Mouse (Mus musculus): ENCODE measurements around the gene Rapgef3. TPM values are rescaled to one million over a fixed set of nuclear protein-coding genes. Genes with fewer than 3 reads are reported as not detected.
A peak's percentile ranks its signal among the peaks of the same experiment; 100 is the strongest.

Rapgef3 gene
- polyA plus RNA-seq, 1 experiment from 2014 or later = 6.2 TPM

GRCm38 (mm10) chr15:97780611-97781031, 12.8 kb upstream of the Rapgef3 start:
- H3K4me3 ChIP-seq (replicated peaks) = no peak overlapping the region
- peaks cover 17% of the 10 kb centered on the region for H3K4me1 ChIP-seq
- ATAC-seq (ENCODE audit: low FRiP score) = no peak
- H3K36me3 ChIP-seq (replicated peaks) = no peaks in the 10 kb centered on the region
- no peaks in the 10 kb centered on the region for H3K9me3 ChIP-seq
- H3K27ac ChIP-seq = no peak overlapping the region
- no peak overlapping the region for H3K9ac ChIP-seq
- peaks cover 30% of the 10 kb centered on the region for H3K27me3 ChIP-seq
- H3K4me2 ChIP-seq = no peak overlapping the region
- WGBS = 65% methylated on average over 12 of the region's 12 CpGs

GRCm38 (mm10) chr15:97779576-97779975, 11.8 kb upstream of the Rapgef3 start:
- Histone ChIP-seq H3K36me3 (replicated peaks) (no peaks in the 10 kb centered on the region), H3K4me2 (no peak overlapping the region), H3K27me3 (peaks cover 38% of the 10 kb centered on the region), H3K4me1 (peaks cover 12% of the 10 kb centered on the region), H3K9ac (no peak overlapping the region), H3K4me3 (replicated peaks) (no peak overlapping the region), H3K9me3 (no peaks in the 10 kb centered on the region), H3K27ac (no peak overlapping the region)
- no peak for ATAC-seq (ENCODE audit: low FRiP score)
- 90% methylated on average over 1 of the region's 1 CpGs for whole genome bisulfite sequencing

GRCm38 (mm10) chr15:97778311-97779098, 10.7 kb upstream of the Rapgef3 start, which contains the start of gene Slc48a1:
Slc48a1 (plus strand) TSS chr15:97778520.
- H3K9me3 ChIP-seq = no peaks in the 10 kb centered on the region
- H3K36me3 ChIP-seq (replicated peaks) = no peaks in the 10 kb centered on the region
- no peak within 1 kb of the TSS for H3K4me2 ChIP-seq
- no peak within 1 kb of the TSS for H3K4me3 ChIP-seq (replicated peaks)
- no peak for ATAC-seq (ENCODE audit: low FRiP score)
- no peak within 1 kb of the TSS for H3K9ac ChIP-seq
- no peak within 1 kb of the TSS for H3K27ac ChIP-seq
- H3K4me1 ChIP-seq = peaks cover 17% of the 10 kb centered on the region
- H3K27me3 ChIP-seq = peaks cover 43% of the 10 kb centered on the region
- 85% methylated on average over 8 of the region's 8 CpGs for WGBS

- H3K4me2 ChIP-seq = no peak overlapping the region
- H3K27ac ChIP-seq = no peak overlapping the region
- ATAC-seq (ENCODE audit: low FRiP score) = no peak
- H3K36me3 ChIP-seq (replicated peaks) = no peaks in the 10 kb centered on the region
- 91% methylated on average over 6 of the region's 6 CpGs for WGBS
- no peak overlapping the region for H3K9ac ChIP-seq
- no peaks in the 10 kb centered on the region for H3K9me3 ChIP-seq
- H3K27me3 ChIP-seq = peaks cover 39% of the 10 kb centered on the region
- H3K4me3 ChIP-seq (replicated peaks) = no peak overlapping the region
- H3K4me1 ChIP-seq = peaks cover 13% of the 10 kb centered on the region
Measured at GRCm38 (mm10) chr15:97776919-97777318, 9.1 kb upstream of the Rapgef3 start.

- no peak overlapping the region for H3K4me2 ChIP-seq
- H3K27me3 ChIP-seq = peaks cover 35% of the 10 kb centered on the region
- WGBS = 9% methylated on average over 8 of the region's 8 CpGs
- no peaks in the 10 kb centered on the region for H3K9me3 ChIP-seq
- peaks cover 10% of the 10 kb centered on the region for H3K4me1 ChIP-seq
- H3K36me3 ChIP-seq (replicated peaks) = no peaks in the 10 kb centered on the region
- no peak overlapping the region for H3K4me3 ChIP-seq (replicated peaks)
- no peak overlapping the region for H3K9ac ChIP-seq
- ATAC-seq (ENCODE audit: low FRiP score) = 0 out of 2 replicates have a peak, but pooled peaks have one; percentile 44
- no peak overlapping the region for H3K27ac ChIP-seq
Measured at GRCm38 (mm10) chr15:97776514-97776913, 8.7 kb upstream of the Rapgef3 start.

- no peaks in the 10 kb centered on the region for H3K9me3 ChIP-seq
- H3K27ac ChIP-seq = no peak overlapping the region; the same call in 1 of the 2 replicates
- WGBS = 70% methylated on average over 5 of the region's 5 CpGs
- no peaks in the 10 kb centered on the region for H3K36me3 ChIP-seq (replicated peaks)
- peaks cover 53% of the 10 kb centered on the region for H3K27me3 ChIP-seq
- H3K4me3 ChIP-seq (replicated peaks) = no peak overlapping the region
- ATAC-seq (ENCODE audit: low FRiP score) = no peak
- H3K4me1 ChIP-seq = peaks cover 10% of the 10 kb centered on the region
- H3K4me2 ChIP-seq = no peak overlapping the region
- H3K9ac ChIP-seq = no peak overlapping the region
Measured at GRCm38 (mm10) chr15:97773961-97774370, 6.2 kb upstream of the Rapgef3 start.

GRCm38 (mm10) chr15:97773108-97773507, 5.3 kb upstream of the Rapgef3 start:
- Histone ChIP-seq H3K27ac (peak overlapping the region; percentile 61; the same call in 1 of the 2 replicates), H3K9me3 (no peaks in the 10 kb centered on the region), H3K27me3 (peaks cover 62% of the 10 kb centered on the region), H3K4me1 (peaks cover 14% of the 10 kb centered on the region), H3K36me3 (replicated peaks) (no peaks in the 10 kb centered on the region), H3K4me2 (no peak overlapping the region), H3K9ac (no peak overlapping the region), H3K4me3 (replicated peaks) (no peak overlapping the region)
- ATAC-seq (ENCODE audit: low FRiP score) = no peak
- 35% methylated on average over 5 of the region's 5 CpGs for WGBS

- Histone ChIP-seq H3K9ac (no peak overlapping the region), H3K9me3 (no peaks in the 10 kb centered on the region), H3K36me3 (replicated peaks) (no peaks in the 10 kb centered on the region), H3K4me2 (no peak overlapping the region), H3K27me3 (peaks cover 80% of the 10 kb centered on the region), H3K4me1 (peaks cover 41% of the 10 kb centered on the region), H3K4me3 (replicated peaks) (no peak overlapping the region), H3K27ac (no peak overlapping the region)
- ATAC-seq (ENCODE audit: low FRiP score) = no peak
- 71% methylated on average over 8 of the region's 8 CpGs for WGBS
Measured at GRCm38 (mm10) chr15:97770280-97770679, 2.5 kb upstream of the Rapgef3 start.

GRCm38 (mm10) chr15:97768192-97768591, 420 bp upstream of the Rapgef3 start:
- under 1% methylated on average over 18 of the region's 18 CpGs for WGBS
- H3K4me2 ChIP-seq = peak overlapping the region; percentile 95
- H3K9me3 ChIP-seq = no peaks in the 10 kb centered on the region
- no peaks in the 10 kb centered on the region for H3K36me3 ChIP-seq (replicated peaks)
- peak; percentile 42; the same call in 1 of the 2 replicates for ATAC-seq (ENCODE audit: low FRiP score)
- peaks cover 37% of the 10 kb centered on the region for H3K4me1 ChIP-seq
- peak overlapping the region; percentile 47 for H3K4me3 ChIP-seq (replicated peaks)
- H3K27ac ChIP-seq = 0 out of 2 replicates have a peak overlapping the region, but pooled peaks have one; percentile 2
- H3K9ac ChIP-seq = peak overlapping the region; percentile 51
- peaks cover 81% of the 10 kb centered on the region for H3K27me3 ChIP-seq

GRCm38 (mm10) chr15:97766594-97767279, 1.0 kb downstream of the Rapgef3 start:
- peak; percentile 8; the same call in 1 of the 2 replicates for ATAC-seq (ENCODE audit: low FRiP score)
- WGBS = 5% methylated on average over 23 of the region's 23 CpGs

GRCm38 (mm10) chr15:97766194-97766593, 1.6 kb downstream of the Rapgef3 start:
- peak overlapping the region; percentile 47 for H3K4me3 ChIP-seq (replicated peaks)
- H3K27me3 ChIP-seq = peaks cover 81% of the 10 kb centered on the region
- no peak overlapping the region for H3K9ac ChIP-seq
- H3K36me3 ChIP-seq (replicated peaks) = no peaks in the 10 kb centered on the region
- H3K4me2 ChIP-seq = peak overlapping the region; percentile 95
- peaks cover 35% of the 10 kb centered on the region for H3K4me1 ChIP-seq
- ATAC-seq (ENCODE audit: low FRiP score) = no peak
- 10% methylated on average over 8 of the region's 8 CpGs for WGBS
- 0 out of 2 replicates have a peak overlapping the region, but pooled peaks have one; percentile 8 for H3K27ac ChIP-seq
- no peaks in the 10 kb centered on the region for H3K9me3 ChIP-seq

More at GRCm38 (mm10) chr15:97766594-97767279, 1.0 kb downstream of the Rapgef3 start:
- Histone ChIP-seq H3K9ac (peak overlapping the region; percentile 14; the same call in 1 of the 2 replicates), H3K4me2 (peak overlapping the region; percentile 95), H3K36me3 (replicated peaks) (no peaks in the 10 kb centered on the region), H3K4me1 (peaks cover 35% of the 10 kb centered on the region), H3K27ac (0 out of 2 replicates have a peak overlapping the region, but pooled peaks have one; percentile 8), H3K4me3 (replicated peaks) (peak overlapping the region; percentile 47), H3K27me3 (peaks cover 81% of the 10 kb centered on the region), H3K9me3 (no peaks in the 10 kb centered on the region)

- whole genome bisulfite sequencing = 35% methylated on average over 13 of the region's 13 CpGs
- Histone ChIP-seq H3K36me3 (replicated peaks) (no peaks in the 10 kb centered on the region), H3K9me3 (no peaks in the 10 kb centered on the region), H3K4me3 (replicated peaks) (no peak overlapping the region), H3K27ac (no peak overlapping the region), H3K4me2 (peak overlapping the region; percentile 95; the same call in 1 of the 2 replicates), H3K9ac (no peak overlapping the region), H3K4me1 (peaks cover 35% of the 10 kb centered on the region), H3K27me3 (peaks cover 72% of the 10 kb centered on the region)
- ATAC-seq (ENCODE audit: low FRiP score) = no peak
Measured at GRCm38 (mm10) chr15:97765090-97765794, 2.5 kb downstream of the Rapgef3 start.
